Mouse (Mus musculus) ES-E14 (cell line): ENCODE data around the gene Mapt.

Experiments used
- CHD2 ChIP-seq: IDR thresholded peaks from 2 replicates; pipeline ENCODE4 v1.6.1; 2014; ENCODE audit warnings: mild to moderate bottlenecking, low read depth, low read length, inconsistent platforms
- HCFC1 ChIP-seq: IDR thresholded peaks from 2 replicates; pipeline ENCODE4 v1.6.1; 2012; ENCODE audit warnings: low read length, inconsistent platforms, borderline replicate concordance; ENCODE audit not compliant: insufficient read depth
- MAFK ChIP-seq: IDR thresholded peaks from 2 replicates; pipeline ENCODE4 v1.6.1; 2014; ENCODE audit warnings: mild to moderate bottlenecking, low read depth, low read length, inconsistent platforms; ENCODE audit not compliant: insufficient read depth
- ZC3H11A ChIP-seq: IDR thresholded peaks from 2 replicates; pipeline ENCODE4 v1.6.1; 2012; ENCODE audit warnings: low read depth, mild to moderate bottlenecking, inconsistent platforms, low read length, borderline replicate concordance

DNA sequence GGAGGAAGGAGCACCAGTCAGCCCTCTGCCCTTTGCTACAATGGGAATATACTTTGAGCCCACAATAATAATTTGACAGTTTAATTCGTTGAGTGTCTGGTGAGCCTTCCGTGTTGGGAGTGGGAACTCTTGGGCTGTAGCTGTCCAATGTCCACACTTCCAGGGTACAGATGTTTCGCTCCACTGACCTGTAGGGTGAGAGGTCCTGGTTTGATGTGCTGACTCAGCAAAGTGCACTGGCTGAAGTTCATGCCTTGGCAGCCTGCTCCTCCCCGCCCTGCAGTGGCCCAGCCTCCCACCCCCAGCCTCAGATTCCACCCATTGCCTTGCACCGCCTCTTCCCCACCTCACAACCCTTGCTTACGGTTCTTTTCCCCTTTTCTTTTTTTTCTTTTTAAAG, 33.5 kb downstream of the Mapt start:
- TF ChIP-seq CHD2 (no peak), HCFC1 (no peak), MAFK (peak; percentile 99), ZC3H11A (no peak)
